Mouse (Mus musculus) midbrain, embryonic 13.5 days (tissue): ENCODE measurements around the gene Cfap73. TPM values are rescaled to one million over a fixed set of nuclear protein-coding genes. Genes with fewer than 3 reads are reported as not detected.

Experiments used
- ATAC-seq: fragments of 200-750 bp; cut with Nextera tagmentation; 2 replicates; pipeline ENCODE4 v1.8.0; 2017; ENCODE audit warnings: mild to moderate bottlenecking, moderate TSS enrichment, moderate library complexity
- H3K27ac ChIP-seq: fragments of 300-500 bp; sonication (generic); 2 replicates; pipeline ENCODE4 v1.5.1; 2015; ENCODE audit warnings: inconsistent platforms, mild to moderate bottlenecking, moderate library complexity
- H3K27me3 ChIP-seq: fragments of 300-500 bp; sonication (generic); 2 replicates; pipeline ENCODE4 v1.6.1; 2015; ENCODE audit warnings: mild to moderate bottlenecking, inconsistent platforms
- H3K36me3 ChIP-seq: fragments of 300-500 bp; sonication (generic); 2 replicates; pipeline ENCODE4 v1.6.1; 2015; ENCODE audit warnings: mild to moderate bottlenecking, inconsistent platforms
- H3K4me1 ChIP-seq: fragments of 300-500 bp; sonication (generic); replicated peaks from 2 replicates; pipeline ENCODE4 v1.6.1; 2015; ENCODE audit warnings: inconsistent platforms
- H3K4me2 ChIP-seq: fragments of 300-500 bp; sonication (generic); replicated peaks from 2 replicates; pipeline ENCODE4 v1.6.1; 2015; ENCODE audit warnings: moderate library complexity, mild to moderate bottlenecking, inconsistent platforms
- H3K4me3 ChIP-seq: fragments of 300-500 bp; sonication (generic); replicated peaks from 2 replicates; pipeline ENCODE4 v1.5.1; 2015; ENCODE audit warnings: mild to moderate bottlenecking, inconsistent platforms
- H3K9ac ChIP-seq: fragments of 300-500 bp; sonication (generic); replicated peaks from 2 replicates; pipeline ENCODE4 v1.6.1; 2015; ENCODE audit warnings: mild to moderate bottlenecking, inconsistent platforms
- H3K9me3 ChIP-seq: fragments of 300-500 bp; sonication (generic); 2 replicates; pipeline ENCODE4 v1.6.1; 2016; ENCODE audit warnings: mild to moderate bottlenecking, inconsistent platforms
- WGBS: fragments of 180-500 bp; shearing (Covaris S2); methylation state at CpG from one replicate; pipeline ENCODE4 v1.1.7; 2015; 5-methylcytosine and 5-hydroxymethylcytosine counted together
- polyA plus RNA-seq: library from polyadenylated mRNA; unstranded; fragments of >200 nt; fragmentation: Nextera tagmentation; extraction: Ambion mirVana; gene quantifications from 2 replicates; pipeline ENCODE4 v1.2.1, GENCODE M21; 2015

The Cfap73 gene
- polyA plus RNA-seq, 1 experiment from 2014 or later = not detected

- Histone ChIP-seq H3K4me1 (peaks cover 7% of the 10 kb centered on the region), H3K9ac (no peak overlapping the region), H3K27me3 (peaks cover 32% of the 10 kb centered on the region), H3K9me3 (no peaks in the 10 kb centered on the region), H3K4me2 (no peak overlapping the region), H3K36me3 (no peaks in the 10 kb centered on the region), H3K4me3 (no peak overlapping the region), H3K27ac (no peak overlapping the region)
- ATAC-seq = no peak
- 91% methylated on average over 3 of the region's 3 CpGs for WGBS
These were observed 10.2 kb upstream of the Cfap73 start for GRCm38 (mm10) chr5:120644227-120644626.

GRCm38 (mm10) chr5:120643365-120644085 lies 9.5 kb upstream of the Cfap73 start:
- ATAC-seq = no peak
- Histone ChIP-seq H3K9me3 (no peaks in the 10 kb centered on the region), H3K4me3 (no peak overlapping the region), H3K27me3 (peaks cover 25% of the 10 kb centered on the region), H3K9ac (no peak overlapping the region), H3K36me3 (no peaks in the 10 kb centered on the region), H3K27ac (no peak overlapping the region), H3K4me2 (no peak overlapping the region), H3K4me1 (peaks cover under 1% of the 10 kb centered on the region)
- 74% methylated on average over 14 of the region's 14 CpGs for WGBS

- WGBS = 90% methylated on average over 7 of the region's 7 CpGs
- ATAC-seq = no peak
These were observed 6.1 kb upstream of the Cfap73 start for GRCm38 (mm10) chr5:120640094-120640493.

GRCm38 (mm10) chr5:120635633-120636032 lies 1.6 kb upstream of the Cfap73 start:
- peaks cover 5% of the 10 kb centered on the region; the same call in 1 of the 2 replicates for H3K27me3 ChIP-seq
- no peaks in the 10 kb centered on the region for H3K36me3 ChIP-seq
- H3K4me3 ChIP-seq = no peak overlapping the region
- ATAC-seq = no peak
- H3K27ac ChIP-seq = no peak overlapping the region
- peaks cover 6% of the 10 kb centered on the region for H3K4me1 ChIP-seq
- H3K9ac ChIP-seq = no peak overlapping the region
- no peak overlapping the region for H3K4me2 ChIP-seq
- WGBS = 92% methylated on average over 5 of the region's 5 CpGs
- H3K9me3 ChIP-seq = no peaks in the 10 kb centered on the region

More at GRCm38 (mm10) chr5:120640094-120640493, 6.1 kb upstream of the Cfap73 start:
- Histone ChIP-seq H3K4me3 (no peak overlapping the region), H3K36me3 (no peaks in the 10 kb centered on the region), H3K9me3 (no peaks in the 10 kb centered on the region), H3K9ac (no peak overlapping the region), H3K27ac (no peak overlapping the region), H3K4me2 (no peak overlapping the region), H3K27me3 (no peaks in the 10 kb centered on the region), H3K4me1 (no peaks in the 10 kb centered on the region)

GRCm38 (mm10) chr5:120634860-120635259 lies 825 bp upstream of the Cfap73 start:
- no peak for ATAC-seq
- no peaks in the 10 kb centered on the region for H3K9me3 ChIP-seq
- 49% methylated on average over 5 of the region's 5 CpGs for WGBS
- H3K4me2 ChIP-seq = no peak overlapping the region
- H3K9ac ChIP-seq = no peak overlapping the region
- no peak overlapping the region for H3K4me3 ChIP-seq
- peaks cover 6% of the 10 kb centered on the region for H3K4me1 ChIP-seq
- no peaks in the 10 kb centered on the region for H3K36me3 ChIP-seq
- H3K27me3 ChIP-seq = peaks cover 12% of the 10 kb centered on the region
- H3K27ac ChIP-seq = no peak overlapping the region

GRCm38 (mm10) chr5:120631892-120632291 lies 2.1 kb downstream of the Cfap73 start:
- 90% methylated on average over 5 of the region's 5 CpGs for WGBS
- H3K9me3 ChIP-seq = no peaks in the 10 kb centered on the region
- H3K27me3 ChIP-seq = peaks cover 13% of the 10 kb centered on the region
- H3K4me1 ChIP-seq = peaks cover 18% of the 10 kb centered on the region
- H3K4me2 ChIP-seq = no peak overlapping the region
- peaks cover 17% of the 10 kb centered on the region for H3K36me3 ChIP-seq
- H3K4me3 ChIP-seq = no peak overlapping the region
- no peak overlapping the region for H3K9ac ChIP-seq
- no peak overlapping the region for H3K27ac ChIP-seq
- ATAC-seq = no peak

GRCm38 (mm10) chr5:120631128-120631527 lies 2.9 kb downstream of the Cfap73 start:
- peaks cover 13% of the 10 kb centered on the region for H3K27me3 ChIP-seq
- peak overlapping the region; percentile 44 for H3K4me2 ChIP-seq
- H3K36me3 ChIP-seq = peaks cover 25% of the 10 kb centered on the region
- no peak overlapping the region; the same call in 1 of the 2 replicates for H3K9ac ChIP-seq
- H3K4me1 ChIP-seq = peaks cover 18% of the 10 kb centered on the region
- H3K9me3 ChIP-seq = no peaks in the 10 kb centered on the region
- peak overlapping the region; percentile 11; the same call in 1 of the 2 replicates for H3K4me3 ChIP-seq
- no peak overlapping the region for H3K27ac ChIP-seq
- 8% methylated on average over 29 of the region's 29 CpGs for WGBS
- no peak for ATAC-seq

GRCm38 (mm10) chr5:120628624-120629023 lies 5.4 kb downstream of the Cfap73 start:
- 64% methylated on average over 7 of the region's 7 CpGs for WGBS
- H3K27ac ChIP-seq = no peak overlapping the region

GRCm38 (mm10) chr5:120627515-120628300 lies 6.3 kb downstream of the Cfap73 start:
- Histone ChIP-seq H3K4me1 (peaks cover 18% of the 10 kb centered on the region), H3K9ac (no peak overlapping the region), H3K4me3 (no peak overlapping the region), H3K36me3 (peaks cover 59% of the 10 kb centered on the region), H3K9me3 (no peaks in the 10 kb centered on the region), H3K27ac (no peak overlapping the region), H3K4me2 (no peak overlapping the region), H3K27me3 (peaks cover 13% of the 10 kb centered on the region)
- no peak for ATAC-seq
- 77% methylated on average over 15 of the region's 15 CpGs for WGBS

More at GRCm38 (mm10) chr5:120628624-120629023, 5.4 kb downstream of the Cfap73 start:
- H3K4me3 ChIP-seq = no peak overlapping the region
- H3K9ac ChIP-seq = no peak overlapping the region
- peaks cover 50% of the 10 kb centered on the region for H3K36me3 ChIP-seq
- H3K9me3 ChIP-seq = no peaks in the 10 kb centered on the region
- H3K4me2 ChIP-seq = no peak overlapping the region
- H3K27me3 ChIP-seq = peaks cover 13% of the 10 kb centered on the region
- peaks cover 18% of the 10 kb centered on the region; the same call in 1 of the 2 replicates for H3K4me1 ChIP-seq
- ATAC-seq = no peak

- ATAC-seq = no peak
- H3K36me3 ChIP-seq = peaks cover 72% of the 10 kb centered on the region
- H3K4me3 ChIP-seq = no peak overlapping the region
- 21% methylated on average over 19 of the region's 19 CpGs for WGBS
- H3K4me2 ChIP-seq = no peak overlapping the region
- H3K27ac ChIP-seq = no peak overlapping the region
- no peaks in the 10 kb centered on the region for H3K9me3 ChIP-seq
- H3K27me3 ChIP-seq = peaks cover 11% of the 10 kb centered on the region
- H3K4me1 ChIP-seq = peaks cover 23% of the 10 kb centered on the region
- H3K9ac ChIP-seq = no peak overlapping the region
These were observed 7.6 kb downstream of the Cfap73 start for GRCm38 (mm10) chr5:120626399-120626798.

GRCm38 (mm10) chr5:120624427-120624826 lies 9.6 kb downstream of the Cfap73 start:
- Histone ChIP-seq H3K9ac (no peak overlapping the region), H3K4me1 (peaks cover 17% of the 10 kb centered on the region), H3K27me3 (no peaks in the 10 kb centered on the region), H3K9me3 (no peaks in the 10 kb centered on the region), H3K4me2 (no peak overlapping the region), H3K4me3 (no peak overlapping the region), H3K36me3 (peaks cover 92% of the 10 kb centered on the region), H3K27ac (no peak overlapping the region)
- WGBS = 92% methylated on average over 10 of the region's 10 CpGs
- ATAC-seq = no peak

- 76% methylated on average over 5 of the region's 5 CpGs for WGBS
- H3K27ac ChIP-seq = no peak overlapping the region
- H3K4me1 ChIP-seq = peaks cover 8% of the 10 kb centered on the region; the same call in 1 of the 2 replicates
These were observed 11.7 kb downstream of the Cfap73 start for GRCm38 (mm10) chr5:120622198-120622851.

More at GRCm38 (mm10) chr5:120622198-120622851, 11.7 kb downstream of the Cfap73 start:
- no peaks in the 10 kb centered on the region for H3K9me3 ChIP-seq
- H3K4me3 ChIP-seq = no peak overlapping the region
- H3K4me2 ChIP-seq = no peak overlapping the region
- H3K27me3 ChIP-seq = no peaks in the 10 kb centered on the region
- H3K36me3 ChIP-seq = peaks cover 100% of the 10 kb centered on the region
- no peak for ATAC-seq
- no peak overlapping the region for H3K9ac ChIP-seq
